Mouse (Mus musculus) hindbrain, embryonic 11.5 days (tissue): Measurements from ENCODE around the gene Ikzf3. TPM values are rescaled to one million over a fixed set of nuclear protein-coding genes. Genes with fewer than 3 reads are reported as not detected.

Source experiments
- ATAC-seq: fragments of 200-750 bp; cut with Nextera tagmentation; 2 replicates; pipeline ENCODE4 v1.8.0; 2017; ENCODE audit warnings: mild to moderate bottlenecking, moderate TSS enrichment, moderate library complexity; ENCODE audit not compliant: low FRiP score
- DNase-seq: peaks from one replicate; pipeline ENCODE4 v3.0.0-alpha.2; 2015; ENCODE audit warnings: low spot score
- H3K27ac ChIP-seq: fragments of 300-500 bp; sonication (generic); 2 replicates; pipeline ENCODE4 v1.5.1; 2014; ENCODE audit warnings: mild to moderate bottlenecking, low read depth, low read length
- H3K27me3 ChIP-seq: fragments of 300-500 bp; sonication (generic); 2 replicates; pipeline ENCODE4 v1.6.1; 2014; ENCODE audit warnings: mild to moderate bottlenecking, low read length, moderate library complexity, mixed read lengths; ENCODE audit not compliant: control insufficient read depth, insufficient read depth
- H3K36me3 ChIP-seq: fragments of 300-500 bp; sonication (generic); 2 replicates; pipeline ENCODE4 v1.6.1; 2014; ENCODE audit warnings: mild to moderate bottlenecking, low read length, moderate library complexity, mixed read lengths; ENCODE audit not compliant: control insufficient read depth, insufficient read depth
- H3K4me1 ChIP-seq: fragments of 300-500 bp; sonication (generic); replicated peaks from 2 replicates; pipeline ENCODE4 v1.6.1; 2014; ENCODE audit warnings: low read length, mixed read lengths; ENCODE audit not compliant: control insufficient read depth, insufficient read depth
- H3K4me2 ChIP-seq: fragments of 300-500 bp; sonication (generic); replicated peaks from 2 replicates; pipeline ENCODE4 v1.6.1; 2014; ENCODE audit warnings: mild to moderate bottlenecking, low read depth, low read length
- H3K4me3 ChIP-seq: fragments of 300-500 bp; sonication (generic); 2 replicates; pipeline ENCODE4 v1.5.1; 2014; ENCODE audit warnings: low read depth, low read length
- H3K9ac ChIP-seq: fragments of 300-500 bp; sonication (generic); 2 replicates; pipeline ENCODE4 v1.6.1; 2014; ENCODE audit warnings: low read depth, low read length
- H3K9me3 ChIP-seq: fragments of 300-500 bp; sonication (generic); 2 replicates; pipeline ENCODE4 v1.6.1; 2016; ENCODE audit warnings: low read length; ENCODE audit not compliant: control insufficient read depth
- WGBS: fragments of 180-500 bp; shearing (Covaris S2); extraction: QIAGEN DNeasy Blood & Tissue Kit; methylation state at CpG from one replicate; pipeline ENCODE4 v1.1.7; 2014; 5-methylcytosine and 5-hydroxymethylcytosine counted together
- polyA plus RNA-seq: library from polyadenylated mRNA; unstranded; fragments of >200 nt; fragmentation: Nextera tagmentation; extraction: Ambion mirVana; gene quantifications from 2 replicates; pipeline ENCODE4 v1.2.1, GENCODE M21; 2014

Ikzf3 gene
- polyA plus RNA-seq, 1 experiment from 2014 or later: 0.60 TPM

DNA sequence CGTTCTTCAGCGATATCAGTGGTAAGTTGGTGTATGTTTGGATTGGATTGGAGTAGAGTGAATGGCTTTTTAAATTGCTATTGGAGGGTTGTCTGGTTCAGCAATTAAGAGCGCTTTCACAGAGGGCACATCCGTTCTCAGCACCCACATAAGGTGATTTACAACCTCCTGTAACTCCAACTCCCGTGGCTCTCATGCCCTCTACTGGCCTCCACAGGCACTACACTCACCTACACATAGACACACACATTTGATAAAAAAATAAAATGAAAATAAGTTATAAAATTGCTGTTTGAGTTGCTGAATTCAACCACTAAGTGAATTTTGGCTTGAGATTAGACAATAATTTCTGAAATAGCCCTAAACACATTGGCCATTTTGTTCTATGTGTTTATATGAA, 5.5 kb downstream of the Ikzf3 start:
- H3K27me3 ChIP-seq: peaks cover 20% of the 10 kb centered on the region
- no peak overlapping the region for H3K27ac ChIP-seq
- no peak overlapping the region for H3K4me2 ChIP-seq
- no peaks in the 10 kb centered on the region for H3K9me3 ChIP-seq
- H3K9ac ChIP-seq: no peak overlapping the region
- H3K4me1 ChIP-seq: no peaks in the 10 kb centered on the region
- no peaks in the 10 kb centered on the region for H3K36me3 ChIP-seq
- H3K4me3 ChIP-seq: no peak overlapping the region
- no peak for ATAC-seq
- DNase-seq: no peak
- WGBS: 85% methylated on average over 5 of the region's 5 CpGs

- Histone ChIP-seq H3K27ac (no peak overlapping the region), H3K4me1 (no peaks in the 10 kb centered on the region), H3K4me2 (no peak overlapping the region), H3K36me3 (no peaks in the 10 kb centered on the region), H3K9ac (no peak overlapping the region), H3K4me3 (no peak overlapping the region), H3K9me3 (no peaks in the 10 kb centered on the region), H3K27me3 (peaks cover 6% of the 10 kb centered on the region)
- no peak for ATAC-seq
- no peak for DNase-seq
Observed at GRCm38 (mm10) chr11:98537480-98538034, 8.3 kb downstream of the Ikzf3 start.

DNA sequence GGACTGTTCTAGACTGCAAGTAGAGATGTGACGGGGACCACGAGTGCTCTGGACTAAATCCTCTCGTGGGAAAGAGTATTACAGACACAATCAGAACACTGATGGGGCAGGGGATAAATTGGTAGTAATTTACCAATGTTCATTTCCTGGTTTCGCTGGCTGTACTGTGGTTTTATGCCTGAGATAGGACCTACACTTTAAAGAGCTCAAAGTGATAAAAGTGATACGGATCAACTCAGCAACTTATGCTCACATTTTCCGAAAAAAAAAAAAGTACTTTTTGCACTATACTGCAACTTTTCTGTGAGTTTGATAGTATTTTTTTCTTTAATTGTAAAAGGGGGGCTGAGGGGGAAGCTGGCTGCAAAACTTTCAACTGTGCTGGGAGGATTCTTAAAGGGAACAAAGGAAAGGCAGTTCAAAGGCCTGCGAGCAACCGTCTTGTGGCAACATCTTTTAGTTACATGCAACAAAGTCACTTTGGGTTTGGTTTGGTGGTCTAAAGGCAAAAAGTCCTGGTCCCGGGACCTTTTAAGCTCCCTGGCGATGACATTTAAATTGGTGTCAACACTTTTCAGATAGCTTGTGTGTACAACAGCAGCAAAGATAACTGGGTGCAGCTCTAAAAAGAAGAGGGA, 18.9 kb downstream of the Ikzf3 start:
- no peak overlapping the region for H3K4me3 ChIP-seq
- H3K9ac ChIP-seq: no peak overlapping the region
- H3K9me3 ChIP-seq: no peaks in the 10 kb centered on the region
- no peak overlapping the region for H3K4me2 ChIP-seq
- ATAC-seq: no peak
- H3K27me3 ChIP-seq: no peaks in the 10 kb centered on the region
- no peak for DNase-seq
- no peaks in the 10 kb centered on the region for H3K4me1 ChIP-seq
- no peak overlapping the region for H3K27ac ChIP-seq
- WGBS: 79% methylated on average over 10 of the region's 10 CpGs
- no peaks in the 10 kb centered on the region for H3K36me3 ChIP-seq

GRCm38 (mm10) chr11:98525140-98525539, 20.7 kb downstream of the Ikzf3 start:
- H3K27me3 ChIP-seq: no peaks in the 10 kb centered on the region
- ATAC-seq (no peak), DNase-seq (no peak)
- no peaks in the 10 kb centered on the region for H3K4me1 ChIP-seq
- H3K27ac ChIP-seq: no peak overlapping the region
- WGBS: 65% methylated on average over 4 of the region's 4 CpGs
- no peak overlapping the region for H3K9ac ChIP-seq
- no peak overlapping the region for H3K4me3 ChIP-seq
- no peaks in the 10 kb centered on the region for H3K9me3 ChIP-seq
- H3K36me3 ChIP-seq: no peaks in the 10 kb centered on the region
- H3K4me2 ChIP-seq: no peak overlapping the region

DNA sequence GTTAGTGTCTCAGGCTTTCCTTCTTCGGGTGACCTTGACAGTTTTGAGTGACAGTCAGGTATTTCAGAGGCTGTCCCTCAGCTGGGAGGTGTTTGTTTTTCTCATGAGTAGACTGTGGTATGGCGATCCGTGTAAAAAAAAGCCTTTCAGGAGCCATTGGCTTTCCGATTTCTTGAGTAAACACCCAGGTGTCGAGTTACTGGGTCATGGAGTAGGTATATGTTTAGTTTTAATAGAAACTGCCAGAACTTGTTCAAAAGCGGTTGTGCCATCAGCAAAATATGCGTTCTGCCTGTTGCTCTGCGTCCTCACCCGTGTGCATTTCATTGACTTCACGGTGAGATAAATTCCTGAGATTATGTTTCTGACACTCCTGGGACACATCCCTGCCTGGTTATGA, 25.4 kb downstream of the Ikzf3 start:
- no peaks in the 10 kb centered on the region for H3K9me3 ChIP-seq
- H3K4me2 ChIP-seq: no peak overlapping the region
- WGBS: 58% methylated on average over 10 of the region's 10 CpGs
- no peak overlapping the region for H3K9ac ChIP-seq
- no peaks in the 10 kb centered on the region for H3K36me3 ChIP-seq
- H3K4me1 ChIP-seq: no peaks in the 10 kb centered on the region
- no peak for DNase-seq
- no peak overlapping the region for H3K27ac ChIP-seq
- H3K27me3 ChIP-seq: no peaks in the 10 kb centered on the region
- no peak for ATAC-seq
- no peak overlapping the region for H3K4me3 ChIP-seq

DNA sequence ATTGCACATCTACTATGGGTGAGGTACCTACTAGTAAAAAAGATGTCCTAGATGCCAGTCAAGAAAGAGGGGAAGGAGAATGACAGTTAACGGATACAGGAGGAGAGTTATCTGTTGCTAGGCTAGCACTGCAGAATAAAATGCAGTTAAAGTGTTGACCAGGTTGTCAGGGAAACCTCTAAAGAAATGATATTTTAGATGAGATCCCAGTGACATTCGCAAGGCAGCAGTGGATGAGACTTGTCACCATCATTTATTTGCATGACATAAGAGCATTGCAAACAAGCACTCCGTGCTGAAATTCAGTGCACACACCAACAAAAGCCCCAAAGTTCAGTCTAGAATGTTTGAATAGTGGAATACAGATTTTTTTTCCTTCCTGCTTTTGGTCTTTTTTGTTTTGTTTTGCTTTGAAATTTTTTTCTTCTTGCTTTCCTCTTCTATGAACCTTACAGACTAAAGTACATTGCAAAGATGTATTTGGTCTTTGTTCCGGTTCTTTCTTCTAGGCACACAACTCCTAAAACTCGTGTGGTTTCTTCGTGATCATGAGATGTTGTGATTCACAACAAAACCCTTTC, 32.4 kb downstream of the Ikzf3 start:
- 58% methylated on average over 6 of the region's 6 CpGs for WGBS
- Histone ChIP-seq H3K27ac (no peak overlapping the region), H3K4me1 (peaks cover 2% of the 10 kb centered on the region; the same call in 1 of the 2 replicates), H3K9me3 (no peaks in the 10 kb centered on the region), H3K4me3 (no peak overlapping the region), H3K36me3 (no peaks in the 10 kb centered on the region), H3K9ac (no peak overlapping the region), H3K4me2 (no peak overlapping the region), H3K27me3 (no peaks in the 10 kb centered on the region)
- ATAC-seq (no peak), DNase-seq (no peak)

DNA sequence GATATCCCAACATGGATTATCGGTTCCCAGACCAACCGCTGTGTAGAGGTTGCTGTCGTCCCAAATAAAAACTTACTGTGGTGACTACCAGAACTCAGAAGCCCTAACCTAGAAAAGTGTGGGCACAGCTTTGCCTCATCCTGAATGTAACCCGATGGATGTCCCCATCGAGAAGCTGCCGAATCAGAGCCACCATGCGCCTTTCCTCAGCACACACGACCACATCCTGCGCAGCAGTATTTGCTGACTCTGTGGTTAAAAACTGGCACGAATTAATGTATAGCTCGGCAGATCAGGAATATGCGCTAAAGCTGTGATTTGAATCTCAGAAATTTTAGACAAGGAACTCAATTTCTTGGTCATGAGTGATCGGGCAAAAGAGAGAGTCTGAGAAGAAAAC, 33.0 kb downstream of the Ikzf3 start:
- Histone ChIP-seq H3K4me1 (peaks cover 2% of the 10 kb centered on the region; the same call in 1 of the 2 replicates), H3K4me3 (no peak overlapping the region), H3K36me3 (no peaks in the 10 kb centered on the region), H3K9ac (no peak overlapping the region), H3K27me3 (no peaks in the 10 kb centered on the region), H3K27ac (no peak overlapping the region), H3K9me3 (no peaks in the 10 kb centered on the region), H3K4me2 (no peak overlapping the region)
- ATAC-seq (no peak), DNase-seq (no peak)
- WGBS: 95% methylated on average over 13 of the region's 13 CpGs

DNA sequence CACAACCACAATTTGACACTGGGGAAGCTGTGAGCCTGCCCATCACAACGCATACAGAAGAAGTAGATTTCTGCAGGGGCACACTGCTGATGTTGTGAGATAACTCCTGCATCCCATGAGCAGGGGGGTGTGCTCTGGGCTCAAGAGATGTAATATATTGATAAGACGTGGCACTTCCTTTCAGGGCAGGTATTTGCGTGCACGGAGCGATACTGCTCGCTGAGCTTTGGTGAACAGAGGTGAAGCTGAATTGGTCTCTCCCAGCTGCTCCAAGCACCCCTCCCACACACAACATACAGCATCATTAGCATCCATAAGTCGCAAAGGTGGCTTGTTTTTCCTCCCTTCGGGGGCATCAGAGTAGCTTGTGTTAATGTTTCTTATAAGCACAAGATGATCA, 35.7 kb downstream of the Ikzf3 start:
- DNase-seq (no peak), ATAC-seq (no peak)
- no peaks in the 10 kb centered on the region for H3K9me3 ChIP-seq
- WGBS: 91% methylated on average over 8 of the region's 8 CpGs
- H3K4me3 ChIP-seq: no peak overlapping the region
- peaks cover 2% of the 10 kb centered on the region; the same call in 1 of the 2 replicates for H3K4me1 ChIP-seq
- H3K9ac ChIP-seq: no peak overlapping the region
- H3K27me3 ChIP-seq: no peaks in the 10 kb centered on the region
- no peaks in the 10 kb centered on the region for H3K36me3 ChIP-seq
- no peak overlapping the region for H3K27ac ChIP-seq
- no peak overlapping the region for H3K4me2 ChIP-seq

DNA sequence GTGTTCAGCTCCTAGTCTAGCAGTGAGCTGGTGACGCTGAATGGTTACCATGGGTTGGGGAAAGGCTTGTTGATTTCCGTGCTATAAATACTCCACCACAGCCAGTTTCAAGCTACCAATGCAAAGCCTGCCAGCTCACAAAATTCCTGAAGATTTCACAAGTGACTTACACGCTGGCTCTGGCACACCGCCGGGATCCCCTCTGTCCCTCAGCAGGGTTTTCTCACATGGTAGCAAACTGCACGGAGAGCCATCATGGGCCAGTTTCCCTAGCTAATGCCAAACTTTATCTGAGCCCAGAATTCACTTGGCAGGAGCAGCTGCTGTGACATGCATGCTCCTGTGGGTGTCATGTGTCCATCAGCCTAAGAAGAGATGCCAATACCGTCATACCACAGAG, 36.4 kb downstream of the Ikzf3 start:
- peaks cover 2% of the 10 kb centered on the region; the same call in 1 of the 2 replicates for H3K4me1 ChIP-seq
- DNase-seq: no peak
- 80% methylated on average over 7 of the region's 7 CpGs for WGBS

More for the DNA sequence above, 36.4 kb downstream of the Ikzf3 start:
- no peaks in the 10 kb centered on the region for H3K36me3 ChIP-seq
- H3K4me2 ChIP-seq: no peak overlapping the region
- H3K27me3 ChIP-seq: no peaks in the 10 kb centered on the region
- H3K4me3 ChIP-seq: no peak overlapping the region
- H3K9me3 ChIP-seq: no peaks in the 10 kb centered on the region
- ATAC-seq: no peak
- H3K27ac ChIP-seq: no peak overlapping the region
- H3K9ac ChIP-seq: no peak overlapping the region
